Mouse (Mus musculus) heart, embryonic 16.5 days (tissue): ENCODE results near the gene Ak2. TPM values are rescaled to one million over a fixed set of nuclear protein-coding genes. Genes with fewer than 3 reads are reported as not detected.

ENCODE experiments used
- ATAC-seq: fragments of 200-750 bp; cut with Nextera tagmentation; replicated peaks from 2 replicates; pipeline ENCODE4 v1.8.0; 2017; ENCODE audit warnings: moderate number of reproducible peaks; ENCODE audit not compliant: insufficient read depth, low FRiP score; ENCODE audit errors: extremely low read depth
- H3K27ac ChIP-seq: fragments of 300-500 bp; sonication (generic); 2 replicates; pipeline ENCODE4 v1.5.1; 2014; ENCODE audit warnings: mild to moderate bottlenecking, low read length, control low read depth, moderate library complexity
- H3K27me3 ChIP-seq: fragments of 300-500 bp; sonication (generic); 2 replicates; pipeline ENCODE4 v1.6.1; 2014; ENCODE audit warnings: low read length, mixed read lengths; ENCODE audit not compliant: control insufficient read depth, insufficient read depth
- H3K36me3 ChIP-seq: fragments of 300-500 bp; sonication (generic); 2 replicates; pipeline ENCODE4 v1.6.1; 2014; ENCODE audit not compliant: control insufficient read depth, insufficient read depth
- H3K4me1 ChIP-seq: fragments of 300-500 bp; sonication (generic); 2 replicates; pipeline ENCODE4 v1.6.1; 2014; ENCODE audit warnings: low read length, mixed read lengths; ENCODE audit not compliant: control insufficient read depth, insufficient read depth
- H3K4me2 ChIP-seq: fragments of 300-500 bp; sonication (generic); 2 replicates; pipeline ENCODE4 v1.6.1; 2014; ENCODE audit warnings: low read depth, mild to moderate bottlenecking, control low read depth, low read length
- H3K4me3 ChIP-seq: fragments of 300-500 bp; sonication (generic); 2 replicates; pipeline ENCODE4 v1.5.1; 2014; ENCODE audit warnings: mild to moderate bottlenecking, control low read depth, low read length
- H3K9ac ChIP-seq: fragments of 300-500 bp; sonication (generic); 2 replicates; pipeline ENCODE4 v1.6.1; 2014; ENCODE audit warnings: low read length, control low read depth
- H3K9me3 ChIP-seq: fragments of 300-500 bp; sonication (generic); replicated peaks from 2 replicates; pipeline ENCODE4 v1.6.1; 2016; ENCODE audit warnings: low read length; ENCODE audit not compliant: control insufficient read depth
- WGBS: fragments of 180-500 bp; shearing (Covaris S2); extraction: QIAGEN DNeasy Blood & Tissue Kit; methylation state at CpG from one replicate; pipeline ENCODE4 v1.1.7; 2014; 5-methylcytosine and 5-hydroxymethylcytosine counted together
- polyA plus RNA-seq: library from polyadenylated mRNA; unstranded; fragments of >200 nt; fragmentation: Nextera tagmentation; extraction: Ambion mirVana; gene quantifications from 2 replicates; pipeline ENCODE4 v1.2.1, GENCODE M21; 2015

Gene Ak2
- polyA plus RNA-seq, 1 experiment from 2014 or later, result 166 TPM

- H3K4me2 ChIP-seq, result peak overlapping the region; percentile 92
- H3K9me3 ChIP-seq, result no peaks in the 10 kb centered on the region
- H3K27ac ChIP-seq, result peak overlapping the region; percentile 88
- H3K27me3 ChIP-seq, result no peaks in the 10 kb centered on the region
- no peaks in the 10 kb centered on the region for H3K36me3 ChIP-seq
- no peak for ATAC-seq
- peaks cover 32% of the 10 kb centered on the region for H3K4me1 ChIP-seq
- peak overlapping the region; percentile 79 for H3K9ac ChIP-seq
- WGBS, result 1% methylated on average over 12 of the region's 12 CpGs
- peak overlapping the region; percentile 75 for H3K4me3 ChIP-seq
Observed at GRCm38 (mm10) chr4:128993675-128994074, 1.9 kb downstream of the Ak2 start.

GRCm38 (mm10) chr4:128995238-128995637, 3.5 kb downstream of the Ak2 start:
- Histone ChIP-seq H3K4me1 (peaks cover 28% of the 10 kb centered on the region), H3K27ac (no peak overlapping the region), H3K4me3 (no peak overlapping the region), H3K9ac (no peak overlapping the region), H3K9me3 (no peaks in the 10 kb centered on the region), H3K27me3 (no peaks in the 10 kb centered on the region), H3K4me2 (no peak overlapping the region), H3K36me3 (peaks cover 11% of the 10 kb centered on the region)
- WGBS, result 62% methylated on average over 7 of the region's 7 CpGs
- ATAC-seq, result no peak

GRCm38 (mm10) chr4:128997258-128997657, 5.5 kb downstream of the Ak2 start:
- peaks cover 20% of the 10 kb centered on the region for H3K36me3 ChIP-seq

GRCm38 (mm10) chr4:128998401-128998800, 6.6 kb downstream of the Ak2 start:
- H3K4me1 ChIP-seq, result peaks cover 31% of the 10 kb centered on the region
- no peaks in the 10 kb centered on the region for H3K9me3 ChIP-seq
- WGBS, result 79% methylated on average over 8 of the region's 8 CpGs
- no peaks in the 10 kb centered on the region for H3K27me3 ChIP-seq
- no peak overlapping the region for H3K27ac ChIP-seq
- H3K4me3 ChIP-seq, result no peak overlapping the region
- no peak overlapping the region for H3K4me2 ChIP-seq
- H3K9ac ChIP-seq, result no peak overlapping the region
- peaks cover 27% of the 10 kb centered on the region for H3K36me3 ChIP-seq
- no peak for ATAC-seq

More at GRCm38 (mm10) chr4:128997258-128997657, 5.5 kb downstream of the Ak2 start:
- no peaks in the 10 kb centered on the region for H3K9me3 ChIP-seq
- H3K4me1 ChIP-seq, result peaks cover 31% of the 10 kb centered on the region
- no peaks in the 10 kb centered on the region for H3K27me3 ChIP-seq
- no peak overlapping the region for H3K27ac ChIP-seq
- ATAC-seq, result no peak
- H3K4me3 ChIP-seq, result no peak overlapping the region
- WGBS, result 50% methylated on average over 8 of the region's 8 CpGs
- H3K4me2 ChIP-seq, result no peak overlapping the region
- no peak overlapping the region for H3K9ac ChIP-seq

- Histone ChIP-seq H3K27ac (no peak overlapping the region), H3K9ac (no peak overlapping the region), H3K36me3 (peaks cover 45% of the 10 kb centered on the region), H3K4me2 (no peak overlapping the region), H3K27me3 (no peaks in the 10 kb centered on the region), H3K9me3 (no peaks in the 10 kb centered on the region), H3K4me3 (no peak overlapping the region), H3K4me1 (peaks cover 17% of the 10 kb centered on the region)
- 69% methylated on average over 3 of the region's 3 CpGs for WGBS
- ATAC-seq, result no peak
Observed at GRCm38 (mm10) chr4:129000786-129001185, 9.0 kb downstream of the Ak2 start.

- H3K27ac ChIP-seq, result no peak overlapping the region
- no peak overlapping the region for H3K4me2 ChIP-seq
- no peaks in the 10 kb centered on the region for H3K9me3 ChIP-seq
- WGBS, result 92% methylated on average over 8 of the region's 8 CpGs
- no peak for ATAC-seq
- no peaks in the 10 kb centered on the region for H3K27me3 ChIP-seq
- H3K4me1 ChIP-seq, result 0 out of 2 replicates have a peak, but pooled peaks cover 3% of the 10 kb centered on the region
- H3K36me3 ChIP-seq, result peaks cover 60% of the 10 kb centered on the region
- no peak overlapping the region for H3K4me3 ChIP-seq
- H3K9ac ChIP-seq, result no peak overlapping the region
Observed at GRCm38 (mm10) chr4:129003720-129004119, 12.0 kb downstream of the Ak2 start.

- no peak for ATAC-seq
- H3K36me3 ChIP-seq, result peaks cover 54% of the 10 kb centered on the region
- H3K27me3 ChIP-seq, result no peaks in the 10 kb centered on the region
- H3K9me3 ChIP-seq, result no peaks in the 10 kb centered on the region
- H3K4me3 ChIP-seq, result no peak overlapping the region
- peaks cover 27% of the 10 kb centered on the region for H3K4me1 ChIP-seq
- 88% methylated on average over 12 of the region's 12 CpGs for WGBS
- H3K9ac ChIP-seq, result no peak overlapping the region
- no peak overlapping the region for H3K27ac ChIP-seq
- no peak overlapping the region for H3K4me2 ChIP-seq
Observed at GRCm38 (mm10) chr4:129008006-129008519, 16.3 kb downstream of the Ak2 start.

- H3K27ac ChIP-seq, result no peak overlapping the region
- no peaks in the 10 kb centered on the region for H3K27me3 ChIP-seq
- H3K36me3 ChIP-seq, result peaks cover 48% of the 10 kb centered on the region
- H3K4me3 ChIP-seq, result no peak overlapping the region
- 72% methylated on average over 3 of the region's 3 CpGs for WGBS
- H3K9ac ChIP-seq, result no peak overlapping the region
- no peak for ATAC-seq
- H3K4me2 ChIP-seq, result no peak overlapping the region
- no peaks in the 10 kb centered on the region for H3K9me3 ChIP-seq
- peaks cover 30% of the 10 kb centered on the region for H3K4me1 ChIP-seq
Observed at GRCm38 (mm10) chr4:129008672-129009071, 16.9 kb downstream of the Ak2 start.

GRCm38 (mm10) chr4:129009521-129009920, 17.8 kb downstream of the Ak2 start:
- Histone ChIP-seq H3K9ac (no peak overlapping the region), H3K36me3 (peaks cover 43% of the 10 kb centered on the region), H3K27ac (peak overlapping the region; percentile 7; the same call in 1 of the 2 replicates), H3K9me3 (no peaks in the 10 kb centered on the region), H3K4me1 (peaks cover 30% of the 10 kb centered on the region), H3K4me3 (no peak overlapping the region), H3K27me3 (no peaks in the 10 kb centered on the region), H3K4me2 (no peak overlapping the region)
- no peak for ATAC-seq
- WGBS, result 65% methylated on average over 5 of the region's 5 CpGs
